Mouse (Mus musculus): ENCODE results near the gene Pced1a.

The Pced1a gene

GRCm38 (mm10) chr2:130424126-130424853, at the start of gene Pced1a, which contains the start of gene Vps16:
TSS of gene Pced1a (minus strand) at chr2:130424701.
TSS of gene Vps16 (plus strand) at chr2:130424339.
- peak; percentile 88 for DNase-seq (ENCODE audit: low spot score)

DNA sequence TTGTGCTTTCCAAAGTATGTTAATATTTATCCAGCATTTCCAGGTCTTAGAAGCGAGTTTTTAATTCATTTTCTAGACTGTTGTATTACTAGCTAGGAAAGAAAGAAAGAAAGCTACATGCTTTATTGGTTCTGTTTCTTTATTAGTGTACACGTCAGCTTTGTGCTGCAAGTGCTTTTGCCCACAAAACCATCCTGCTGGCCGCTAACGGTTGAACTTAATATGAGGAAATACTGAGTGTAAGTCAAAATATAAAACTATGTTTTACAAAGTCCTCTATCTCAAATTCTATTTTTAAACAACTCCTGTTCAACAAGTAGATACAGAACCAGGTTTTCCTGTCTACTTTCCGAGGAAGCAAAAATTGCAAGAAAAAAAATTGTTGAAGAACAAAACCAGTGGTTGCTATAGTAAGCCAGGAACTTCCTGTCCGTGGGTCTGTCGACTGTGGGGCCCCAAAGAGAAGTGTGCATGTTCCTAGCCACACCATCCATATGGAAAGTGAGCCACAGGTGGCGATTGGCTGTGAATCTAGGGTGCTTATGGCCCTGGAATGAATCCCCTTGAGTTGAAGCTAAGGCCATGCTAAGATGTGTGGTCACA, 48.5 kb upstream of the Pced1a start:
- no peak for DNase-seq (ENCODE audit: low spot score)

- no peak for DNase-seq (ENCODE audit: low spot score)
Observed at GRCm38 (mm10) chr2:130469935-130470334, 45.4 kb upstream of the Pced1a start.

DNA sequence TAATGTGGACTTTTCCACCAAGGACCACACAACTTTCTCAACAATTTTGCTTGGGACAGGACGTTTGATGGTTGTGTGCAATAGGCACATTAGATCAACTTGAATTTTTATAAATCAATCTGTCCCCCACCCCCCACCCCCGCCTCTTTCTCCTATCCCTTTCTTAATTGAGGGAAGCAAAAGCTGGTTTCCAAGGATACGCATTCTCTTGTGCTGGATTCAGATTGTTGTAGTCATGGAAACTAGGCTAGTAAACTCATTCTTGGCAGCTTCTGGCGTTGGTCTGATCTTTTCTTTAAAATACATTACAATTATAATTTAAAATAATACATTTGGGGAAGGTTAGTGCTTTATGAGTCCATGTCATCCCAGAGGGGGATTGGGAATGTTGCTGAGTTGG, 44.9 kb upstream of the Pced1a start:
- no peak for DNase-seq (ENCODE audit: low spot score)

DNA sequence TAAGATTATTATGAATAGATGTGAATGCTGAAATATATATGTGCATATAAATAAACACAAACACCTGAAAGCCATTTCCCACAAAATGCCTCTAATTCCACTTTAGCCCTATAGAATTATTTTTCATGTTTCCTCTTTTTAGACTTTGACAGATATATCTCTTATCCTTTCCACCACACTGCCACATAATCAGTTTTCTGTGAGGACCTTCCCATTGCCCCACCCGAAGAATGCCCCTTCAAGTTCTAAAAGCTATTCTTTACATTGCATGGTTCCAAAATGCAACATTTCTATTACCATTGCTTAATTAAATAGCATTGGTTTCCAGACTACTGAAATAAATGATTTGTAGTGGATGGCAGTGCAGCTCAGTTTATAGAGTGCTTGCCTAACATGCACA, 41.9 kb upstream of the Pced1a start:
- no peak for DNase-seq (ENCODE audit: low spot score)

GRCm38 (mm10) chr2:130461287-130462071, 37.0 kb upstream of the Pced1a start:
- DNase-seq (ENCODE audit: low spot score): no peak

GRCm38 (mm10) chr2:130459576-130459975, 35.1 kb upstream of the Pced1a start:
- no peak for DNase-seq (ENCODE audit: low spot score)

DNA sequence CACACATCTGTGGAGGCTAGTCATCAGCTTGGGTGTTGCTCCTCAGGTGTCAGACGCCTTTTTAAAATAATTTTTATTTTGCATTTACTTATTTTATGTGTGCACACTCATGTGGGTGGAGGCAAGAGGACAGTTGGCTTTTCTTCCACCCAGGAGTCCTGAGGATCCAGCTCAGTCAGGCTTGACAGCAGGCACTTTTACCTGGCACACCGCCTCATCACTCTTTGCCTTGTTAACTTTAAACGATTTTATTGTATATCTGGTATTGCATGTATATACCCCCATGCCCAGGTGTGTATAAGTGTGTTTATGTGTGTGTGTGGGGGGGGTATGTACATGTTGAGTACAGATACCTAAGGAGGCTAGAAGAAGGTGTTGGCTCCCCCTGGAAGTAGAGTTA, 33.4 kb upstream of the Pced1a start:
- no peak for DNase-seq (ENCODE audit: low spot score)

GRCm38 (mm10) chr2:130454748-130455370, 30.4 kb upstream of the Pced1a start:
- no peak for DNase-seq (ENCODE audit: low spot score)

- DNase-seq (ENCODE audit: low spot score): no peak
Observed at GRCm38 (mm10) chr2:130453421-130453820, 28.9 kb upstream of the Pced1a start.

- no peak for DNase-seq (ENCODE audit: low spot score)
Observed at GRCm38 (mm10) chr2:130452266-130452665, 27.8 kb upstream of the Pced1a start.

- DNase-seq (ENCODE audit: low spot score): no peak
Observed at GRCm38 (mm10) chr2:130451727-130452090, 27.2 kb upstream of the Pced1a start.

GRCm38 (mm10) chr2:130451086-130451726, 26.7 kb upstream of the Pced1a start:
- no peak for DNase-seq (ENCODE audit: low spot score)

GRCm38 (mm10) chr2:130450434-130450796, 25.9 kb upstream of the Pced1a start:
- DNase-seq (ENCODE audit: low spot score): peak; percentile 69

DNA sequence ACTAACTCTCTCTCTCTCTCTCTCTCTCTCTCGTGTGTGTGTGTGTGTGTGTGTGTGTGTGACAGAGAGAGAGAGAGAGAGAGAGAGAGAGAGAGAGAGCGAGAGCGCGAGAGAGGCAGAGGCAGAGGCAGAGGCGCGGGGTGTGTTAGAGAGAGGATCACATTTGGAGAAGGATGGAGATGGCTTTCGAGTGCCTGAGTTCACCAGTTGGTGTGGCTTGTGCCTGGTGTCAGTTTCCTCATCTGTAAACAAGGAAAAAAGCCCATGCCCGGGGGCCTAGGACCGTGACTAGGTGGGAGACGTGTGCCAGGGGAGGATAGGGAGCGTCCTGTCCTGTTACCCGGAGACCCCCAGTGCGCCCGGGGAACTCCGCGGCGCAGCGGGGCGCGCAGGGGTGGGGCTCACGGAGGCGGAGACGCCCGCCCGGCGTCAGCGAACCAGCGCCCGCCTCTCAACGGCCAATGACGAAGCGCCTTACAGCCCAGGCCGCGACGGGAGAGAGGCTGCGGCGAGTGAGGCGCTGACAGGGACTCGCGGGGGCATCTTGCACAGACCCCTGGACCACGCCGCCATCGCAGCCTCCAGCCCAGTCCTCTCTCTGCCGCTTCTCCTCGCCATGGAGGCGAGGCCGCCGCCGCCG, 25.4 kb upstream of the Pced1a start, which contains the start of gene Ptpra:
Gene Ptpra (plus strand): TSS at position 485 of the 640 bp plus-strand sequence.
- peak; percentile 92 for DNase-seq (ENCODE audit: low spot score)

DNA sequence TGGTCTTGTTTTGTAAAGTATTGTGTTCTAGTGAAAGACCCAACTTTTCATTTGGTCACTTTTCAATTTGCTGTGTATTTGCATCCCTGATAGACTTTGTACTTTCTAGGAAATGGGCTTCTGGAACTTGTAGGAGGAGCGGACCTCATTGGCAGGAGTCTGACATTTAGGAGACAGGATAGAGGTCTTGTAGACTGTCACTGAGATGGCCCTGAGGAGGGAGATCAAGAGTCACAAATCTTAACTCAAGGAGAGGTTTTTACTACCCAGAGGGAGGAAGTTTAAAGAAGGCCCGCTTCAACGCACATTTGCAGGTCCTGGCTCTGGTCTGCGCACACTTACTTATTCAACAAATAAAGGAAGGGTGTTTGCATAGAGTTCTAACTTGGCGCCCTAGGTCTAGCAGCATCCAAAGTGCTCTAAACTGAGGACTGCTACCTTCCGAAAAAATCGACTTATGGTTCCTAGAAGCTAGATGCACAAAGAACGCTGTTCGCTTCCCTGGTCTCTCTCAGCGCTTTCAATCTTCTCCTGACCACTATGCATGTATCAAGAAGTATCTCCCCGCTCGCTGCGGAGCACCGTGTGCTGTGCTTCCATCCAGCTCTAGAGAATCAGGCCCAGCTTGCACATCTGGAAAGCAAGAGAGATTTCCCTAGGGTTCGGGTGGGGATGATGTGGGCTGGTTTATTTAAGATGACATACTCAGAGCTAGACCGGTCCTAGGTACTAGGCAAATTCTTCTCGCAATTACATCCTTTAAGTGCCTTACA, 24.7 kb upstream of the Pced1a start:
- no peak for DNase-seq (ENCODE audit: low spot score)

DNA sequence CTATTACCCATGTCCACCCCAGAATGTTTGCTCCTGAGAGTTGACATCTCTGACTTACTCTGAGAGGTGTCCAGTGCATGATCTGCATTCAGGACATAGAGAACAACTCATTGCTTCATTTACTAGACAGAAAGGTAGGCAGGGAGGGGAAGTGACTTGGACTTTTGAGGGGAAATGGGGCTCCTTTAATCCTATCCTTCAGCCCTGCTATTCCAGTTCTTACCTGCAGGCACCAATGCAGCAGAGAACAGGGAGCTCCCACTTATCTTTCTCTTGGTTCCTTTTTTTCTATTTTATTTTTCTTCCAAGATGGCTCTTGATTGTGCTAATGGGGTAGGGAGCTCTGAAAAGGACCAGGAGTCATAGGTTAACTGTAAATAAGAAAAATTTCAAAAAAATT, 23.9 kb upstream of the Pced1a start:
- no peak for DNase-seq (ENCODE audit: low spot score)

DNA sequence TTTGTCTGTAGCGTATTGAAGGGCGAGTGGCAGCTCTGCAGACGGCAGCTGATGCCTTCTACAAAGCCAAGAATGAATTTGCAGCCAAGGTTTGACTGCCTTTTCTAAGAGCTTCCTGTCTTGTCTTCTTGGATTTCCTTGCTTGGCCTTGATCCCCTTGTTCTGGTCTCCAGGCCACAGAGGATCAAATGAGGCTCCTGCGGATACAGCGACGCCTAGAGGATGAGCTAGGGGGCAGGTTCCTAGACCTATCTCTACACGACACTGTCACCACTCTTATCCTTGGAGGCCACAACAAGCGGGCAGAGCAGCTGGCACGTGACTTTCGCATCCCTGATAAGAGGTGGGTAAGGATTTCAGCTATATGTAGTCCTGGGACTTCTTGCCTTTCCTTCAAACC, 17.7 kb upstream of the Pced1a start:
- no peak for DNase-seq (ENCODE audit: low spot score)

GRCm38 (mm10) chr2:130439840-130440480, 15.5 kb upstream of the Pced1a start:
- DNase-seq (ENCODE audit: low spot score): no peak

GRCm38 (mm10) chr2:130438861-130439260, 14.4 kb upstream of the Pced1a start:
- DNase-seq (ENCODE audit: low spot score): no peak
